Mouse (Mus musculus) kidney, embryonic 16.5 days (tissue): ENCODE measurements around the gene Set. TPM values are rescaled to one million over a fixed set of nuclear protein-coding genes. Genes with fewer than 3 reads are reported as not detected.

Source experiments
- ATAC-seq: fragments of 200-750 bp; cut with Nextera tagmentation; 2 replicates; pipeline ENCODE4 v1.8.0; 2017; ENCODE audit warnings: moderate TSS enrichment; ENCODE audit not compliant: low FRiP score, low TSS enrichment
- H3K27ac ChIP-seq: fragments of 300-500 bp; sonication (generic); 2 replicates; pipeline ENCODE4 v1.5.1; 2014; ENCODE audit warnings: low read length
- H3K27me3 ChIP-seq: fragments of 300-500 bp; sonication (generic); 2 replicates; pipeline ENCODE4 v1.6.1; 2014; ENCODE audit warnings: low read length, control low read depth, mixed read lengths; ENCODE audit not compliant: insufficient read depth
- H3K36me3 ChIP-seq: fragments of 300-500 bp; sonication (generic); 2 replicates; pipeline ENCODE4 v1.6.1; 2014; ENCODE audit warnings: low read length, control low read depth, mixed read lengths; ENCODE audit not compliant: insufficient read depth
- H3K4me1 ChIP-seq: fragments of 300-500 bp; sonication (generic); 2 replicates; pipeline ENCODE4 v1.6.1; 2014; ENCODE audit warnings: low read length, control low read depth, mixed read lengths; ENCODE audit not compliant: insufficient read depth
- H3K4me2 ChIP-seq: fragments of 300-500 bp; sonication (generic); replicated peaks from 2 replicates; pipeline ENCODE4 v1.6.1; 2014; ENCODE audit warnings: low read depth, low read length
- H3K4me3 ChIP-seq: fragments of 300-500 bp; sonication (generic); 2 replicates; pipeline ENCODE4 v1.5.1; 2014; ENCODE audit warnings: mild to moderate bottlenecking, low read length
- H3K9ac ChIP-seq: fragments of 300-500 bp; sonication (generic); replicated peaks from 2 replicates; pipeline ENCODE4 v1.6.1; 2014; ENCODE audit warnings: low read length
- H3K9me3 ChIP-seq: fragments of 300-500 bp; sonication (generic); 2 replicates; pipeline ENCODE4 v1.6.1; 2016; ENCODE audit warnings: low read length, control low read depth
- WGBS: fragments of 180-500 bp; shearing (Covaris S2); extraction: QIAGEN DNeasy Blood & Tissue Kit; methylation state at CpG from one replicate; pipeline ENCODE4 v1.1.7; 2014; 5-methylcytosine and 5-hydroxymethylcytosine counted together
- polyA plus RNA-seq: library from polyadenylated mRNA; unstranded; fragments of >200 nt; fragmentation: Nextera tagmentation; extraction: Ambion mirVana; gene quantifications from 2 replicates; pipeline ENCODE4 v1.2.1, GENCODE M21; 2015

The Set gene
- polyA plus RNA-seq, 1 experiment from 2014 or later = 430 TPM

- Histone ChIP-seq H3K4me3 (peak overlapping the region; percentile 99), H3K27ac (no peak overlapping the region), H3K4me2 (peak overlapping the region; percentile 78), H3K4me1 (peaks cover 35% of the 10 kb centered on the region), H3K9me3 (no peaks in the 10 kb centered on the region), H3K9ac (peak overlapping the region; percentile 100), H3K27me3 (no peaks in the 10 kb centered on the region), H3K36me3 (peaks cover 33% of the 10 kb centered on the region)
- ATAC-seq = no peak
- WGBS = 10% methylated on average over 7 of the region's 7 CpGs
Observed at GRCm38 (mm10) chr2:30067962-30068361, 10.8 kb downstream of the Set start.

GRCm38 (mm10) chr2:30072875-30073274 is 15.7 kb downstream of the Set start:
- Histone ChIP-seq H3K36me3 (peaks cover 42% of the 10 kb centered on the region), H3K4me3 (no peak overlapping the region), H3K4me1 (peaks cover 12% of the 10 kb centered on the region), H3K4me2 (no peak overlapping the region), H3K27me3 (no peaks in the 10 kb centered on the region), H3K9ac (no peak overlapping the region), H3K9me3 (no peaks in the 10 kb centered on the region), H3K27ac (no peak overlapping the region)
- no peak for ATAC-seq
- WGBS = 81% methylated on average over 7 of the region's 7 CpGs

GRCm38 (mm10) chr2:30073285-30073684 is 16.1 kb downstream of the Set start:
- H3K27ac ChIP-seq = no peak overlapping the region
- H3K4me1 ChIP-seq = peaks cover 11% of the 10 kb centered on the region
- no peak overlapping the region for H3K9ac ChIP-seq
- ATAC-seq = no peak
- no peaks in the 10 kb centered on the region for H3K9me3 ChIP-seq
- 83% methylated on average over 3 of the region's 3 CpGs for WGBS
- H3K36me3 ChIP-seq = peaks cover 41% of the 10 kb centered on the region
- H3K27me3 ChIP-seq = no peaks in the 10 kb centered on the region
- H3K4me3 ChIP-seq = no peak overlapping the region
- H3K4me2 ChIP-seq = no peak overlapping the region

- ATAC-seq = no peak
- Histone ChIP-seq H3K4me3 (no peak overlapping the region), H3K4me1 (peaks cover 14% of the 10 kb centered on the region), H3K36me3 (peaks cover 20% of the 10 kb centered on the region), H3K27ac (no peak overlapping the region), H3K9ac (no peak overlapping the region), H3K9me3 (no peaks in the 10 kb centered on the region), H3K4me2 (no peak overlapping the region), H3K27me3 (no peaks in the 10 kb centered on the region)
- WGBS = 39% methylated on average over 3 of the region's 3 CpGs
Observed at GRCm38 (mm10) chr2:30075625-30076024, 18.4 kb downstream of the Set start.

GRCm38 (mm10) chr2:30076439-30076838 is 19.3 kb downstream of the Set start:
- peaks cover 14% of the 10 kb centered on the region for H3K4me1 ChIP-seq
- H3K9me3 ChIP-seq = no peaks in the 10 kb centered on the region
- 91% methylated on average over 8 of the region's 9 CpGs for WGBS
- no peaks in the 10 kb centered on the region for H3K27me3 ChIP-seq
- no peak overlapping the region for H3K4me3 ChIP-seq
- H3K27ac ChIP-seq = no peak overlapping the region
- ATAC-seq = no peak
- H3K4me2 ChIP-seq = no peak overlapping the region
- no peak overlapping the region for H3K9ac ChIP-seq
- peaks cover 18% of the 10 kb centered on the region for H3K36me3 ChIP-seq

- H3K27ac ChIP-seq = peak overlapping the region; percentile 84
- no peaks in the 10 kb centered on the region for H3K27me3 ChIP-seq
- H3K9me3 ChIP-seq = no peaks in the 10 kb centered on the region
- WGBS = 68% methylated on average over 6 of the region's 6 CpGs
- peaks cover 16% of the 10 kb centered on the region for H3K36me3 ChIP-seq
- peak; percentile 29 for ATAC-seq
- H3K4me2 ChIP-seq = peak overlapping the region; percentile 93
- H3K9ac ChIP-seq = peak overlapping the region; percentile 42; the same call in 1 of the 2 replicates
- peak overlapping the region; percentile 63 for H3K4me3 ChIP-seq
- peaks cover 14% of the 10 kb centered on the region for H3K4me1 ChIP-seq
Observed at GRCm38 (mm10) chr2:30076959-30077358, 19.8 kb downstream of the Set start.

- Histone ChIP-seq H3K36me3 (peaks cover 12% of the 10 kb centered on the region), H3K4me2 (peak within 1 kb of the TSS; percentile 93), H3K27me3 (no peaks in the 10 kb centered on the region), H3K4me3 (peak within 1 kb of the TSS; percentile 63), H3K9ac (peak within 1 kb of the TSS; percentile 66), H3K9me3 (no peaks in the 10 kb centered on the region), H3K27ac (peak within 1 kb of the TSS; percentile 84), H3K4me1 (peaks cover 14% of the 10 kb centered on the region)
- WGBS = 0% methylated on average over 53 of the region's 53 CpGs
- ATAC-seq = peak; percentile 83
Observed at GRCm38 (mm10) chr2:30077502-30078348, 20.5 kb downstream of the Set start, which contains the start of gene Pkn3. Pkn3 (plus strand) TSS chr2:30077684.

- H3K9ac ChIP-seq = peak overlapping the region; percentile 66
- H3K4me2 ChIP-seq = peak overlapping the region; percentile 93
- H3K9me3 ChIP-seq = no peaks in the 10 kb centered on the region
- H3K36me3 ChIP-seq = peaks cover 7% of the 10 kb centered on the region; the same call in 1 of the 2 replicates
- H3K27me3 ChIP-seq = no peaks in the 10 kb centered on the region
- H3K27ac ChIP-seq = peak overlapping the region; percentile 84
- H3K4me1 ChIP-seq = peaks cover 14% of the 10 kb centered on the region
- 17% methylated on average over 10 of the region's 10 CpGs for whole genome bisulfite sequencing
- peak overlapping the region; percentile 63 for H3K4me3 ChIP-seq
- ATAC-seq = no peak; the same call in 1 of the 2 replicates
Observed at GRCm38 (mm10) chr2:30078349-30078712, 21.2 kb downstream of the Set start.

- H3K4me2 ChIP-seq = peak overlapping the region; percentile 93
- peak overlapping the region; percentile 63 for H3K4me3 ChIP-seq
- H3K4me1 ChIP-seq = peaks cover 14% of the 10 kb centered on the region
- H3K27ac ChIP-seq = peak overlapping the region; percentile 84
- peaks cover 4% of the 10 kb centered on the region; the same call in 1 of the 2 replicates for H3K36me3 ChIP-seq
- H3K9me3 ChIP-seq = no peaks in the 10 kb centered on the region
- peak overlapping the region; percentile 66 for H3K9ac ChIP-seq
- H3K27me3 ChIP-seq = no peaks in the 10 kb centered on the region
- 69% methylated on average over 4 of the region's 4 CpGs for WGBS
- ATAC-seq = no peak
Observed at GRCm38 (mm10) chr2:30078760-30079159, 21.6 kb downstream of the Set start.

- Histone ChIP-seq H3K4me3 (no peak overlapping the region), H3K9ac (no peak overlapping the region), H3K36me3 (no peaks in the 10 kb centered on the region), H3K27me3 (no peaks in the 10 kb centered on the region), H3K4me1 (peaks cover 18% of the 10 kb centered on the region), H3K9me3 (no peaks in the 10 kb centered on the region), H3K27ac (no peak overlapping the region), H3K4me2 (no peak overlapping the region)
- 84% methylated on average over 15 of the region's 15 CpGs for WGBS
- no peak for ATAC-seq
Observed at GRCm38 (mm10) chr2:30080181-30080800, 23.1 kb downstream of the Set start.
